Mouse (Mus musculus): ENCODE results near the gene Fos. TPM values are rescaled to one million over a fixed set of nuclear protein-coding genes. Genes with fewer than 3 reads are reported as not detected.
"Not testable (repeated sequence)": the region's sequence is repeated elsewhere in the genome, so short reads cannot be mapped to it uniquely, and the experiment has no call there.

The Fos gene
- polyA plus RNA-seq, 1 experiment from 2014 or later, result 1.2 TPM

GRCm38 (mm10) chr12:85519553-85519952, 45.9 kb downstream of the Fos start:
- no peaks in the 10 kb centered on the region for H3K36me3 ChIP-seq (ENCODE audit: poor library complexity, severe bottlenecking)
- ATAC-seq, result no peak
- H3K4me2 ChIP-seq, result no peak overlapping the region
- H3K9me3 ChIP-seq (replicated peaks), result no peaks in the 10 kb centered on the region
- WGBS, result 95% methylated on average over 6 of the region's 6 CpGs
- no peak overlapping the region for H3K9ac ChIP-seq
- H3K27me3 ChIP-seq, result no peaks in the 10 kb centered on the region
- no peak overlapping the region for H3K27ac ChIP-seq
- peaks cover 5% of the 10 kb centered on the region for H3K4me1 ChIP-seq
- H3K4me3 ChIP-seq, result no peak overlapping the region

GRCm38 (mm10) chr12:85521101-85521500, 47.4 kb downstream of the Fos start:
- no peaks in the 10 kb centered on the region for H3K36me3 ChIP-seq (ENCODE audit: poor library complexity, severe bottlenecking)
- no peak overlapping the region for H3K4me2 ChIP-seq
- H3K9ac ChIP-seq, result no peak overlapping the region
- no peak for ATAC-seq
- 84% methylated on average over 6 of the region's 6 CpGs for whole genome bisulfite sequencing
- no peaks in the 10 kb centered on the region for H3K9me3 ChIP-seq (replicated peaks)
- H3K4me1 ChIP-seq, result peaks cover 10% of the 10 kb centered on the region
- H3K27ac ChIP-seq, result no peak overlapping the region
- no peaks in the 10 kb centered on the region for H3K27me3 ChIP-seq
- no peak overlapping the region for H3K4me3 ChIP-seq

DNA sequence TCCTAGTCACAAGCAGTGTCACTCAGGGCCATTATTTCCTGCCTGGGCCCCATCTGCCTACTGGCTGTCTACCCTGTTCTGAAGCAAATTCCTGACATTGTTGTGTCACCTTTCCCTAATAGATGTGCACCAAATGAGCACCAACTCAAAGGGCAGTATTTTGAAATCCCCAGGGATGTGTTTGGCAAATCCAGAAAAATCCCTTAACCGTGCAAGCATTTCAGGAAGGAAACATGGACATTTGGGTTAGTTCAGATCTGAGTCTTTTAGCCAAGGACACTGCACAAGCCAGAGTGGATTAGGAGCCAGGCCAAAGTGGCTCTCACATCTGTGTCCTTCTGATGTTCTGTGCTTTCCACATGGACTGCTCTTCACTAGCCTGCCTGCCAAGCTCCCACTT, 48.0 kb downstream of the Fos start:
- Histone ChIP-seq H3K4me1 (peaks cover 10% of the 10 kb centered on the region), H3K27me3 (no peaks in the 10 kb centered on the region), H3K27ac (no peak overlapping the region), H3K4me2 (no peak overlapping the region), H3K9ac (no peak overlapping the region), H3K36me3 (ENCODE audit: poor library complexity, severe bottlenecking) (no peaks in the 10 kb centered on the region), H3K9me3 (replicated peaks) (no peaks in the 10 kb centered on the region), H3K4me3 (no peak overlapping the region)
- whole genome bisulfite sequencing, result 90% methylated on average over 1 of the region's 1 CpGs
- no peak for ATAC-seq

DNA sequence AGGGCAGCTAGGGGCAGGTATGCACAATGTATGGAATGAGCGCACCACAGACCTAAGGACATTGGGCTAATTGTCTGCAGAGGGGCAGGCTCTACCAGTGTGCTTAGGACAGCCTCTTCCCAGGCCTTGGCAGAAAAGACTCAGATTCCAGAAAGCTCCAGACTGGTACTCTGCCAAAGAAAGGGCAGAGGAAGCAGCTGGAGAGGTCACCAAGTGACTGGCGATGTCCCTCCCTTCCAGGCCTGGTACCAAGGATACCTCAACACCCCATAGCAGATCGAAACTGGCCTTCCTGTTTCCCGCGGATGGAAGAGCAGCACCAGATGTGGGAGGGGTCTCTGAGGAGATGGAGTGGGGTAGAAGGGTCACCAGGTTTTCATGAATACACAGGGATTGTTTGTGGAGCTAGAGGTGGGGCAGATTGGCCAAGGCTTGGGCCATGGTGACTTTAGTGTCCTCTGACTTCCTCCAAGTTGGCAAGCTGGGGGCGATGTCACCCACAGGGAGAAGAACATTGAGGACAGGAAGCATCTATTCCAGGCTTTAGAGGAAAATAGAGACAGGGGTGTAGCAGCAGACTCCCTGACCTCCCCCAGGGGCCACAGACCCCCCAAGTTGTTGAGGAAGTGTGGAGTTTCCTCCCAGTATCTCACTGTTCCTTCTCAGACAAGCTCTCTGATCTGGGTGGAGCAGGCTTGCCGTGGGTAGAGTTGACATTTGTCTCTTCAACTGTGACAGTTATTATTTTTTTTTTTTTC, 49.1 kb downstream of the Fos start:
- 85% methylated on average over 7 of the region's 7 CpGs for WGBS
- Histone ChIP-seq H3K27me3 (no peaks in the 10 kb centered on the region), H3K9me3 (replicated peaks) (no peaks in the 10 kb centered on the region), H3K27ac (no peak overlapping the region), H3K36me3 (ENCODE audit: poor library complexity, severe bottlenecking) (no peaks in the 10 kb centered on the region), H3K4me1 (peaks cover 10% of the 10 kb centered on the region), H3K9ac (no peak overlapping the region), H3K4me2 (no peak overlapping the region), H3K4me3 (no peak overlapping the region)
- ATAC-seq, result no peak

- peaks cover 10% of the 10 kb centered on the region for H3K4me1 ChIP-seq
- H3K4me3 ChIP-seq, result no peak overlapping the region
- no peaks in the 10 kb centered on the region for H3K27me3 ChIP-seq
- ATAC-seq, result no peak
- no peak overlapping the region for H3K27ac ChIP-seq
- no peak overlapping the region for H3K4me2 ChIP-seq
- no peak overlapping the region for H3K9ac ChIP-seq
- 51% methylated on average over 14 of the region's 14 CpGs for WGBS
- no peaks in the 10 kb centered on the region for H3K36me3 ChIP-seq (ENCODE audit: poor library complexity, severe bottlenecking)
- H3K9me3 ChIP-seq (replicated peaks), result no peaks in the 10 kb centered on the region
These were observed 49.9 kb downstream of the Fos start for GRCm38 (mm10) chr12:85523421-85524192.

GRCm38 (mm10) chr12:85524193-85524858, 50.6 kb downstream of the Fos start:
- H3K27me3 ChIP-seq, result no peaks in the 10 kb centered on the region
- 0 out of 2 replicates have a peak, but pooled peaks have one; percentile 19 for ATAC-seq
- peaks cover 4% of the 10 kb centered on the region; the same call in 1 of the 2 replicates for H3K9me3 ChIP-seq (replicated peaks)
- no peak overlapping the region for H3K4me2 ChIP-seq
- no peak overlapping the region for H3K27ac ChIP-seq
- H3K4me1 ChIP-seq, result peaks cover 10% of the 10 kb centered on the region
- H3K36me3 ChIP-seq (ENCODE audit: poor library complexity, severe bottlenecking), result no peaks in the 10 kb centered on the region
- H3K4me3 ChIP-seq, result no peak overlapping the region
- WGBS, result 40% methylated on average over 8 of the region's 8 CpGs
- no peak overlapping the region for H3K9ac ChIP-seq

DNA sequence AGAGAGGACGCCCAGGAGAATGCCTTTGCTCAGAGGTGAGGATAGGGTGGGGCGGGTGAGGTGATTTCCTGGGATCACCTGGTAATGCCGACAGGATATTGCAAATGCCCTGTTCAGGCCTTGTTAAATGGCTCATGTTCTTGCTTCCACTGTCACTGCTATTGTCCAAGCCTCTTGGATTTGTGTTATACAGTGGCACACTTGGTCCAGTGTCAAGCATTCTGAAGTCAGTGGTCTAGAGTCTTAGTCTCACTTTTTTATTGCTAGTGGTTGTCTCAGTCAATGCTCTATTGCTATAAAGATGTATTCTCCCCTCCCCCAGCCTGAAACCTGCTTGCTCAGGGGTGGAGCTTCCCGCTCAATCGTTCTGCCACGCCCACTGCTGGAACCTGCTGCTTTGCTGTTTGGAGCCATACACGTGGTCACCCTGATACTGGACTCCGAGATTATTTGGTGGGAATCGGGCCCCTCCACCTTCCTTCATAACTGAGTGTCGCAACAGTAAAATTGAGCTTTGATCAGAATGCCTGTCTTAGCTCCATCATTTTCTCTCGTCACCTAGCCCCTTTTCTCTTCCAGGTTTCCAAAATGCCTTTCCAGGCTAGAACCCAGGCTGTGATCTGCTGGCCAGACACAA, 51.3 kb downstream of the Fos start:
- H3K4me1 ChIP-seq; ATAC-seq; H3K9me3 ChIP-seq (replicated peaks); H3K9ac ChIP-seq; H3K4me2 ChIP-seq; H3K27ac ChIP-seq; H3K27me3 ChIP-seq; H3K36me3 ChIP-seq (ENCODE audit: poor library complexity, severe bottlenecking); H3K4me3 ChIP-seq: not testable (repeated sequence)
- 63% methylated on average over 11 of the region's 11 CpGs for WGBS

Other genes with a start within 250 kb of the Fos start
- 7.5 and 9.8 TPM in 2 replicates for gene Mlh3, start 203.3 kb upstream of the Fos start, polyA plus RNA-seq (2015; fragmentation: Nextera tagmentation; extraction: Ambion mirVana)
- 69.2 and 75.7 TPM in 2 replicates for gene Acyp1, start 185.5 kb upstream of the Fos start, polyA plus RNA-seq (2015; fragmentation: Nextera tagmentation; extraction: Ambion mirVana)
- 1.0 and 1.4 TPM in 2 replicates for gene Zc2hc1c, start 185.3 kb upstream of the Fos start, polyA plus RNA-seq (2015; fragmentation: Nextera tagmentation; extraction: Ambion mirVana)
- gene Nek9, start 134.5 kb upstream of the Fos start, polyA plus RNA-seq (2015; fragmentation: Nextera tagmentation; extraction: Ambion mirVana), result 13.4 and 15.6 TPM in 2 replicates
- 173 and 187 TPM in 2 replicates for gene Tmed10, start 99.0 kb upstream of the Fos start, polyA plus RNA-seq (2015; fragmentation: Nextera tagmentation; extraction: Ambion mirVana)
- gene Jdp2, start 125.1 kb downstream of the Fos start, polyA plus RNA-seq (2015; fragmentation: Nextera tagmentation; extraction: Ambion mirVana), result 0.21 TPM in 1 of 2 replicates, not detected in the other
- 0.38 and 0.53 TPM in 2 replicates for gene Batf, start 212.8 kb downstream of the Fos start, polyA plus RNA-seq (2015; fragmentation: Nextera tagmentation; extraction: Ambion mirVana)